Mouse (Mus musculus) mouse trophoblast stem cell (cell line): ENCODE results near the gene Cox5a.

Experiments used
- in situ Hi-C, 2 experiments: fragments of 300-500 bp; cut with MseI, MboI; formaldehyde crosslinking; loops; 2 replicates in 1 of 2; 3 replicates in 1 of 2; pipeline ENCODE4 v1.15.1; 2025

The Cox5a gene

DNA sequence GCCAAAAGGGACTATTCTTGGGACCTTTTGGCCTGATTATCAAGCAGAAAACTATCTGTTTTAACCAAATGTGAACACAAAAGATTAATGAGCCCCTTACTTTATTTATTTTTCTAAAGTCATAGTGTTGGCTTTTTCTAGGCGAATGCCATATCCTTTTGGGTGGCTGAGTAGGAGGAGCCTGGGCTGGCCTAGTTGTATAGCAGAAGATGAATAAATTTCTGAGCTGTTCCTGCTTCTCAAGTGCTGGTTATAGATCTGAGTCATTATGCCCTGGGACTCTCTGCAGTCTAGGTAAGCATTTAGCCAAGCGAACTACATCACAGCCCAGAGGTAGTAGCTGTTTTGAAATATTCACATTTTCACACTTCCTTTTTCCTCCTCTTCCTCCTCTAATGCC is 4.4 kb downstream of the Cox5a start:
- in situ Hi-C loops = no loop called here

DNA sequence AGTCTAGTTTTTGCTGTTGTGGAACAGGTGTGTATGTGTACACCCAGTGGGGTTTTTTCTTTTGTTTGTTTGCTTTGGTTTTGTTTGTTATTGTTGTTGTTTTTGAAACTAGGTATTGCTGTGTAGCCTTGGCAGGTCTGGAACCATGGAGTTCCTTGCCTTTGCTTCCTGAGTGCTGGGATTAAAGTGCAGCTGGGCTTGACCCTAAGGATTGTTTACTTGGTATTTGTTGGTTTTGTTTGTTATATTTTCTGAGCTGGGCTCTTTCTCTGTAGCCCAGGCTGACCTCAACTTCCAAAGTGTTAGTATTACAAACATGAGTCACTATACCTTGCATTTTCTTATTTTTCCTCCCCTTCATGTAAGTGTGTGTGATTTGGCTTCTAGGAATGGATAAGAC is 5.4 kb downstream of the Cox5a start:
- in situ Hi-C loops = no loop called here

DNA sequence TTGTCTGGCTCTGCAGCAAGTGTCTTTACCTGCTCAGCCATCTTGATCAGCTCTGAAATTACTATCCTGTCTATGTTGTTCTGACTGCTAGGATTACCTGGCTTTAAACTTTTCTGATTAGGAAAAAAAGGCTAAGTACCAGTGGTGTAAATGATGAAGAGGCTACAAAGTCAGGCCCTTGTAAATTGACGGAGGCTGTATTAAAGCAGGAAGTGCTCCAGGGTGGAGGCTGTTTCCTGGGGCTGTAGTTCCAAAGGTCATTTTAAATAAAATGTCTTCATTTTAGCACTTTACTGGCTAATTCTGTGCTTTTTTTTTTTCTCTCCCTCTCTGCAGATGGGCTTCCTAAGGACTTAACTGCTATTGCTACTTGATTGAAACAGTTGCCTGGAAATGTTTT is 10.9 kb downstream of the Cox5a start:
- in situ Hi-C loops = loop anchor here in 1 of 2 experiments (10.0 kb wide), 1 partner anchor 123 kb away; the partner anchor contains the start of gene Csk

DNA sequence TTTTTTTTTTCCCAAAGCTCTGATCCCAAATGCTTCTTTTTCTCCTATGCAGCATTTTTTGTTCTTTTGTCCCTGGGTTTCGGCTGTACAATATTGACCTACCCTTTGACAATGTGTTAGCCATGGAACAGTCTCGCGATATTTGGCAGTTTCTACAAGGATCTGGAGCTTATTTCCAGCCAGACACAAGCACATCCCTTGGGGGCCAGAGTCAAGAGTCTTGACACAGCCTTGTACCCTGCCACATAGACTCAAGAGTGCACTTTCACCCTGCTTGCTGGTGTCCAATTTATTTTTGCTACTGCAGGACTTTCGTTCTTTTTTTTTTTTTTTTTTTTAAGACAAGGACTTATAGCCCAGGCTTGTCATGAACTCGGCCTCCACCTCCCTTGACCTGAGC is 15.3 kb downstream of the Cox5a start:
- in situ Hi-C loops = loop anchor here in 1 of 2 experiments (10.0 kb wide), 1 partner anchor 118 kb away; the partner anchor contains the start of gene Csk

DNA sequence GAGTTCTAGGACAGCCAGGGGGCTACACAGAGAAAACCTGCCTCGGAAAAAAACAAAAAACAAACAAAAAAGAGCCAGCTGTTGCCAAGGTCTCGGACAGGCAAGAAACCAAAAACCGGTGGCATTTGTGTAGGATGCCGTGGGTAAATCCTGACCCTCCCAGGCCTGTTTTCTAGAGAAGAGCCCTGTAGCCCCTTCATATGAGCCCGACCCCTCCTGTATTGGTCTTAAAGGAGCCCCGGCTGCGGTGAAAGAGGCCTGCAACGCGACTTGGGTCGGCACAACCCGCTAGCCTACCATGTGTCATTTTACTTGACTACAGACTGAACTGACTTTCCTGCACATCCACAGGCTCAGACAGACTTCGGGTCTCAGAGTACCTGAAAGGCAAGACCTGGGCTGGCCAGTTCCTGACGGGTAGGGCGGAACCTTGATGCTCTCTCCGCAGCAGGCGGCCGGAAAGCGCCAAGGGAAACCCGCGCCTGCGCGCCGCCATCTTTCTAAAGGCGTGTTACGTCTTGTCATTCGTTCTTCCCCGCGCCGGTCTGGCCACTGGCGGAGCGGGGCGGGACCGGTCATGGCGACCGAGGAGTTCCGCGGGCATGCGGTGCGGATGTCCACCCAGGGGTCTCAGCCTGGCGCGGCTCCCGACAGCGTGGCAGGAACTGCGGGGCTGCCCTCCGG is 16.1 kb downstream of the Cox5a start, which contains the start of gene Fam219b:
Fam219b (plus strand) TSS at position 485 of the 684 bp plus-strand sequence.
- in situ Hi-C loops = loop anchor here in 1 of 2 experiments (10.0 kb wide), 1 partner anchor 118 kb away; the partner anchor contains the start of gene Csk

DNA sequence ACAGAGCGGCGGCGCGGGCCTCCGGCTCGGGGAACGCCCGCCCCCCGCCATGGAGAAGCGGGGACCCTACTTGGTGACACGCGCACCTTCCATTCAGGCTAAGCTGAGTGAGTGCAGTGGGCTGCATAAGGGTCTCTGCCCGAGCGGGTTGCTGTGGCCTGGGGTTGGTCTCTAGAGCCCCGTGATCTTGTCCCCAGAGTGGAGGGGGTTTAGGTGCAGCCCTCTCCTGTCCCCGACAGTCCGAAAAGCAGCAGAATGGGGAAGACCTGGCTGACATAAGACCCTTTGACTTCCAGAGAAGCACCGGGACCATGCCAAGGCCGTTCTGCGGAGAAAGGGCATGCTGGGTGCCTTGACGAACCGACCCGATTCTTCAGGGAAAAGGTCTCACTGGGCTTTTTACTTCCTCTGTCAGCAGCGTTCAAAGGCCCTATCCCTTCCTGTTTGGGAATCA is 16.7 kb downstream of the Cox5a start:
- in situ Hi-C loops = loop anchor here in 1 of 2 experiments (10.0 kb wide), 1 partner anchor 117 kb away; the partner anchor contains the start of gene Csk

DNA sequence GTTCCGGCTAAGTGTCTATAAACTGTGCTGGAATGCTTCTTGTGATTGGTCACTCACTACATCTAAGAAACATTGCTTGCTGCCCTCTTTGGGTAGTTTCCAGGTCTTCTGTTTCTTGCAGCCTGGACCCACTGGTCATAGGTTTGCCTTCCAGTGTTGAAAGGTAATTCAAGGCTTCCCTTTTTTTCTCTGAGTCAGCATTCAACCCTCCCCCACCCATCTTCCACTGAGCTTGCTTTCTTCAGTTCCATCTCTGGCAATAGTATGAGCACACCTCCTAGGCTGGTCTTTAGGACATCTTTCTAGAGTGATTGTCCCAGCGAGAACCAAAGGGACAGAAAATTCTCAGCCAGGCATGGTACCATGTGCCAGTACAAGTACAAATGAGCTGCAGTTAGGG is 18.5 kb downstream of the Cox5a start:
- in situ Hi-C loops = loop anchor here in 1 of 2 experiments (10.0 kb wide), 1 partner anchor 115 kb away; the partner anchor contains the start of gene Csk

DNA sequence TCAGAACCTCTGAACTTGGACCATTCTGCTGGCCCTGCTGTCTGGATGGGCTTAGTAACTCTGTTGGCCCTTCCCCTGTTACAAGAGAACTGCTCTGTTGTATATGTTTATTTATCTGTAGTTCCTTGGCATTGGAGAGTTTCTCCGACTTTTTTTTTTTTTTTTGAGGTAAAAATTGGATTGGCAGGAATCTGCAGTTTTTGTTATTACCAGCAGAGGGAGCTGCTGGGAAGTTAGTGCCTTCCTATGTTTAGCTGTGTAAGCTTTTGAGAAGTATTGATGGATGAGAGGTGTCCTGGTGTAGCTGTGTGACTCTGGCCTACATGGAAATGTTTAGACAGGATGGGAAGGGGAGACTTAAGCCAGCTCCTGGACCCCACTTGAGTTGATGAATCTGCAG is 20.2 kb downstream of the Cox5a start:
- in situ Hi-C loops = loop anchor here in 1 of 2 experiments (10.0 kb wide), 1 partner anchor 113 kb away; the partner anchor contains the start of gene Csk

DNA sequence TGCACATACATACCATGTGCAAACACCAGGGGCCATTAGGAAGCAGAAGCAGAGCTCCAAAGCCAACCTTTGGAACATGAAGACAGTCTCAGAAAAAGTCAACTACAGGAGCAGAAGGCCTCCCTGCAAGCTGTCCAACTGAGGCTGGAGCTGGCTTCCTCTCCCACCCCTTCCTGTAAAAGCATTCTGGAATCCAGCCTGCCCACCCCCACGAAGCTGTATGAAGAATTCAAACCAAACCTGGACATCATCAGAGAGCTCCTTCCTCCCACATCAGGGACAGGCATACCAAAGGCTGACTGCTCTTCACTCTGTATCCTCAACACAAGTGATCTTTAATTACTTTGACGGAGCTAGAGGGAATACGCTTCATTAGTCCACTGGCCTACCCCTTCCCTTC is 22.9 kb downstream of the Cox5a start:
- in situ Hi-C loops = loop anchor here in 1 of 2 experiments (10.0 kb wide), 1 partner anchor 111 kb away; the partner anchor contains the start of gene Csk

DNA sequence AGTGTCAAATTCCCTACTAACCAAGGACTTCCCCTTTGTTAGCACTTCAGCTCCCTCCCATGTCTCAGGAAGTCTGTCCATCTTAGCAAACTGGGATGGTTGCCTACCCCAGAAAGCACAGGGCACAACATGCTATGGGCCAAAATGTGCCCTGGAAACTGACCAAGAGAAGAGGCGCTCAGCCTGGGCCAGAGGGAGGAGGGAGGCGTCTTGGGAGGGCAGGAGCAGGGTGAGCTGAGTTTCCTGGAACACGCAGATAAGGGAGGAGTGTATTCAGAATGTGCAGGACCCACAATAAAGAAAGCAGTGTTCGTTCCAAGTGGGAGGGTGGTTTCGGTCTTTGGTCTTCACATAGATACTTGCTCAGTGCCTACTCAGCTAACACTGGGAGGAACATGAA is 26.2 kb downstream of the Cox5a start:
- in situ Hi-C loops = loop anchor here in 1 of 2 experiments (10.0 kb wide), 1 partner anchor 108 kb away; the partner anchor contains the start of gene Csk

DNA sequence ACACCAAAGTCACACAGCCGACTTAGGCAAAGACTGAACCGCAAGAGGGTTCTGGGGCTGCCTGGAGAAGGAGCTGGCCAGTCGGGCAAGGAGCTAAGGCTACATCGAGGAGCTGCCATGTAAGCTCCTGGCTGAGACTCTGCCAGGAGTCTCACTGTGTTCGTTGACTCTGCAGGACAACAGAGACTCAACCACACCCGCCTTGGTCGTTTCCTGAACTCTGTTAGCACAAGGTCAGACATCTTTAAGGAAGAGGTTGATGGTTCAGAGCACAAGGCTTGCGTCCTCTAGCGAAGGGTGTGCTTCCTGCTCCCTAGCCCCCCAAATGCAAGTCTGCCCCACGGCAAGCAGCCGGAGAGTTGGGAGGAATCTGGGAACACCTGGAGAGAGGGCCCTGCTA is 26.8 kb downstream of the Cox5a start:
- in situ Hi-C loops = loop anchor here in 1 of 2 experiments (10.0 kb wide), 1 partner anchor 107 kb away; the partner anchor contains the start of gene Csk

DNA sequence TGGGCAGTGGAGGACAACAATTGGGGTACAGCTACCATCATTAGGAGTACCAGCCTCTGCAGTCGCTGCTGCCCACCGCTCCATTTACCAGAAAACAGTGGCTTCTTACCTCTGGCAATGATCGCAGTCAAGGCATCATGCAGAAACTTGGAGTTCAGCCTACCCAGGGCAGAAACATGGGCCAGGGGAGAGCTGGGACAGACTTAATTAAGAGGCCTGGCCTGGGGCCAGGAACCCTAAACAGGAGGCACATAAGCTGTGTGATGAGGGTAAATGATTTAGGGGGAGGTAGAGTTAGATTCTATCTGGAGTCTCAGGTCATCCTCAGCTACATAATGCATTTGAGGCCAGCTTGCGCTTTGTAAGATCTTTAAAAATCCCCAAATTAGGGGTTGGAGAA is 28.1 kb downstream of the Cox5a start:
- in situ Hi-C loops = loop anchor here in 1 of 2 experiments (10.0 kb wide), 1 partner anchor 106 kb away; the partner anchor contains the start of gene Csk

DNA sequence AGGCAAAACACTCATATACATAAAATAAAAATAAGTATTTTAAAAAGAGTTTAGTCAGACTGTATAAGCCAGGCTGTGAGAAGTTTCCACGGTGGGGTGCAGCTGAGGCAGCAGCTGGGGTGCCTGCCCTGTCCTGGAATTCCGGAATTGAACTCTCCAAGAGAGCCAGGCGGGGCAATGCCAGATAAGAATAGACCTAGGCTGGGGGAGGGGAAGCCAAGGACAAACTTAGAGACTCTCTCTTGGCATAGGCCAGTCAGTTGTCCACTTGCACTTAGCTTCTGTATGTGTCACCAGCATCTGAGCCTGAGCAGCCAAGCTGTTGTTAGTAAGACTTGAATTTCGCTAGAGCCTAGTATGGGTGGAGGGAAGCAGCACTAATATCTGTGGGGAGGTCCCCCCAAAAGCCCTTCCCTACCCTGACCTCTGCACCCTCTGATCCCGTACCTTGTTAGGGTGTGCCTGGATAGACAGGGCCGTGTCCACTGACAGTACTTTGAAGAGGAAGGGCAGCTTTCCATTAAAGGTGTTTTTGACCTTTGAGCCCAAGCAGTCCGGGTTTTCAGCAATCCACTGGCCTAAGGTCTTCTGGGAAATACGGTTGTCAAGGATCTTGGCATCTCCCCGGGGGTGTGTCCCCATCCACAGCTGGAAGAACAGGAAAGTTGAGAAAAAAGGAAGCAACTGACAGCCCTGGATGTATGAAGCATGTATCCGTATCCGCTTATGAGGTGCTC is 29.2 kb downstream of the Cox5a start:
- in situ Hi-C loops = no loop called here

DNA sequence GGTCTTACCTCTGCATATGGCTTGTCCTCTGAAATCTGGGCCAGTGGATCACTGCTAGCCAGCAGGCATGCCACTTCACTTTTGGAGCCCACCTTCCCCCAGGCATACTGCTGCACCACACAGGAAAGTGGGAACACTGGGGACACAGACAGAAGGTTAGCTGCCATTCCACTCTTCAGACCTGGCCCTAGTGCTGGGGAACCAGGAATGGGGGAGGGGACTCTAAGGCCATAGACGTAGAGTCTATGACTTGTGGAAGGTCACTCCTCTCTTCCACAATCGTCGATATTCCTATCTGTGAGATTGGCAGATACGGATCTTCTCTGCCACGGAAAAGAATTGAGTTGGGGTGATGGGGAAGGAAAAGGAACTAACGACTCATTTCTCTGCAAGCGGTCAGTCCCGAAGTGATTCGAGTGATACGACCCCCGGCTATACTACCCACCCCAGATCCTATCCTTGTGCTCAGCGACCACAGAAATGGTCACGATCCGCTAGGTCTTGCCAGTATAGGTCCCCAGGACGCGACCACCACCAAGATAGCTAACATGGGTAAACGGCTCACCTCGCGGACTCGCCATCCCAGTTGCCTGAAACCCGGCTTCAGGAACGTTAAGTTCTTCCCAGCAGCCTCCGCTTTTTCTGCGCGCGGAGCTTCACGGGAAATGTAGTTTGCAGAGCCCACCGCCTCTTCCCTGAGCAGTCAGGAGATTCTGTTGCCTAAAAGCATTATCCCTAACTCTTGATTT is 31.2 kb downstream of the Cox5a start, which contains the start of gene Mpi:
Mpi (minus strand) TSS at position 625 of the 749 bp plus-strand sequence.
- in situ Hi-C loops = no loop called here

DNA sequence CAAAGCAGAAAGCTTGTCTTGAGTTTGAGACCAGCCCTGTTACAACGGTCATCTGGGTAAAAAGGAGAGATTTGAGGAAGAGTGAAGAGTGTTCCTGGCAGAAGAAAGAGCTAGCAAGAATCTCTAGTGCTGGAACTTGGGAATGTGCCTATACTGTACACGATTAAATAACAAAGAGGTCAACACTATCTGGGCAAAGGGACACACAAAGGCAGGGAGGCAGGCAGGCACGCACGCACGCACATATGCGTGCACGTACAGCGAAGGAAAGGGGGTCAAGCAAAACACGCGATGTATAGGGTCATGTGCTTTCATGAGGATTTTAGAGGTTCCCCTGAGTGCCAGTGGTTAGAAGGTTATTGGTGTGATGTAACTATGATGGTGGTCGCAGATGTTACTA is 32.0 kb downstream of the Cox5a start:
- in situ Hi-C loops = no loop called here

DNA sequence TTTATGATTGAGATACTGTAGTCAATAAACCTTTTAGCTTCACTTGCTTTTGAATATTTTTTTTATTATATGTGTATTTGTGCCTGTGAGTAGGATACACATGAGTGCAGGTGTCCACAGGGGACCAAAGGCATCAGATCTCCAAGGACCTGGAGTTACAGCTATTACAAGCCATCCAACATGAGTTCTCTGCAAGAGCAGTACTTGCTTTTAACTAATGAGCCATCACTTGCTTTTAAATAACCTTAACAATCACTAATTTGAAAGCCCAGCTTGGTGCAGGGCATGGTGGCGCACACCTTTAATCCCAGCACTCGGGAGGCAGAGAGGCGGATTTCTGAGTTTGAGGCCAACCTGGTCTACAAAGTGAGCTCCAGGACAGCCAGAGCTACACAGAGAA is 33.7 kb downstream of the Cox5a start:
- in situ Hi-C loops = no loop called here

DNA sequence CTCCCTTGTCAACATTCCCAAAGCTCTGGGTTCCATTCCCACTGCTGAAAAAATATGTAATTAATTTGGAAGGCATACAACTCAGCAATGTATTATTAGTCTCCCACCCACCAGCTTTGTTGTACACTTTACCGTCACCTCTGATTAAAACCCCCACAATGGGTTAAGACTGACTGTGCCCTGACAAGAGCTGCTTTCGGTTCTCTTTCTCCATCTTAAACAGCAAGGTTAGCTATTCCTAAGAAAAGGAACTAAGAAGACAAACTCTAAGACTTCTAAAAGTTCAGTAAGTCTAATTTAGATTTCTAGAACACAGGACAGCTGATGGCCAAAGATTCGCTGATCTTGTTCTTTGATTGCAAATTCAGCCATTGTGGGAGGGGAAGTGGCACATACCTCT is 36.1 kb downstream of the Cox5a start:
- in situ Hi-C loops = no loop called here

DNA sequence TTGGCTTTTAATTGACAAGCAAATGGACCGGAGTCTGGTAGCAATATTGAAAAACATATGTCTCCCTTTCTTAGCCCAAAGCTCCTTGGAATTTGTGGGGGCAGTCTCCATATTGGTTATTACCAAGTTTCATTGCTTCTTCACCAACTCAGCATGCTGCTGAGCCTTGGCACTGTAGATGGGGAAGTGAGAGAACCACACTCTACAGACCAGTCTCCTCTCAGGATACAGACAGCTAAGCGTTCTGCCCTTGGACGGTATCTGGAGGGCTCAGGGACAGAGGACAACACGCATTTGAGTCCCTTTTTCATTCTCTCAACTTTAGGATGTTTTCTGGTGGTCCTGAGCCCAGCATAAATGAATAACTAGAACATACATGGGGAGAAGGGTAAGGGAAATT is 37.6 kb downstream of the Cox5a start:
- in situ Hi-C loops = no loop called here

DNA sequence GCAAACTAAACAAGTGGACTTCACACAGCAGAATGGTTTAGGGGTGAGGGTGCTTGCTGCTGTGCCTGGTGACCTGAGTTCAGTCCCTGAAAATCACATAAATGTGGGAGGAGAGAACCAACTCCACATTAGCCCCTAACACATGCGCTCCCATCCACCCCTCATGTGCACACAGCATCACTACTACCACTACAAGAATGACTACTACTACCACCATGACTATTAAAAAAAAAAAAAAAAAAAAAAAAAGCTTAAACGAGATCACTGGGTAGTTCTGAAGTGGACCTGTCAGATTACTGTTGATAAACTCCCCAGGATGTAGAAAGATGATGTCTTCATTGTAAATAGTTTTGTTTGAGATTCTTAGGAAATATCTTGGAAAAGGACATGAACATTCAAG is 38.5 kb downstream of the Cox5a start:
- in situ Hi-C loops = no loop called here

DNA sequence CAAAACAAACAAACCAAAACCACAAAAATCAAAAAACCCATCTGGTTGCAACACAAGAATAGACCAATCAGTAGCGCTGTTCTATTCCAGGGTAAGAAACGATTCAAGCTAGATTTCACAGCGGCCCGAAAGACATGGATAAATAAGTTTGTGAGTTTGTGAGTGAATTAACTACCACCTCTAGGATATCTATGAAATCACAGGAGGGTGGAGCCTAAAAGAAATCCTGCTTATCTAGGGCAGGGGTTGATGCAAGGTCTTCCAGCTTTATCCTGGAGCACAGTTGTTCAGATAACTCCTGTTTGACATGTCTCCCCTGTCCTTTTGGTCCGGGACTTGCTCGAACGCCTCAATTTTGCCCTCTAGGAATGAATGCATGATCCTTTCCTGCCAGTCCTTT is 39.2 kb downstream of the Cox5a start:
- in situ Hi-C loops = no loop called here
